Mouse (Mus musculus) limb, embryonic 12.5 days (tissue): ENCODE data around the gene Mterf1b. TPM values are rescaled to one million over a fixed set of nuclear protein-coding genes. Genes with fewer than 3 reads are reported as not detected.
"Not testable (repeated sequence)": the region's sequence is repeated elsewhere in the genome, so short reads cannot be mapped to it uniquely, and the experiment has no call there.

Experiments used
- ATAC-seq: fragments of 200-750 bp; cut with Nextera tagmentation; 2 replicates; pipeline ENCODE4 v1.8.0; 2017; ENCODE audit warnings: low read depth, moderate TSS enrichment; ENCODE audit not compliant: insufficient number of reproducible peaks, insufficient read depth, low FRiP score, low TSS enrichment
- H3K27ac ChIP-seq: fragments of 300-500 bp; sonication (generic); 2 replicates; pipeline ENCODE4 v1.5.1; 2016; ENCODE audit warnings: mild to moderate bottlenecking, moderate library complexity
- H3K27me3 ChIP-seq: fragments of 300-500 bp; sonication (generic); 2 replicates; pipeline ENCODE4 v1.6.1; 2016; ENCODE audit warnings: mild to moderate bottlenecking, moderate library complexity
- H3K36me3 ChIP-seq: fragments of 300-500 bp; sonication (generic); 2 replicates; pipeline ENCODE4 v1.6.1; 2016; ENCODE audit warnings: mild to moderate bottlenecking, moderate library complexity
- H3K4me1 ChIP-seq: fragments of 300-500 bp; sonication (generic); replicated peaks from 2 replicates; pipeline ENCODE4 v1.6.1; 2016
- H3K4me2 ChIP-seq: fragments of 300-500 bp; sonication (generic); 2 replicates; pipeline ENCODE4 v1.6.1; 2016; ENCODE audit warnings: mild to moderate bottlenecking, moderate library complexity
- H3K4me3 ChIP-seq: fragments of 300-500 bp; sonication (generic); replicated peaks from 2 replicates; pipeline ENCODE4 v1.5.1; 2016; ENCODE audit warnings: mild to moderate bottlenecking
- H3K9ac ChIP-seq: fragments of 300-500 bp; sonication (generic); replicated peaks from 2 replicates; pipeline ENCODE4 v1.6.1; 2016; ENCODE audit warnings: mild to moderate bottlenecking, moderate library complexity
- H3K9me3 ChIP-seq: fragments of 300-500 bp; sonication (generic); 2 replicates; pipeline ENCODE4 v1.6.1; 2016; ENCODE audit warnings: mild to moderate bottlenecking, moderate library complexity
- WGBS: fragments of 180-500 bp; shearing (Covaris S2); methylation state at CpG from one replicate; pipeline ENCODE4 v1.1.7; 2016; 5-methylcytosine and 5-hydroxymethylcytosine counted together
- polyA plus RNA-seq: library from polyadenylated mRNA; unstranded; fragments of >200 nt; fragmentation: Nextera tagmentation; extraction: Ambion mirVana; gene quantifications from 2 replicates; pipeline ENCODE4 v1.2.1, GENCODE M21; 2016

The Mterf1b gene
- polyA plus RNA-seq, 1 experiment from 2014 or later, result 3.2 TPM

- H3K4me1 ChIP-seq, result no peaks in the 10 kb centered on the region; the same call in 1 of the 2 replicates
- H3K27me3 ChIP-seq, result no peaks in the 10 kb centered on the region
- peaks cover 5% of the 10 kb centered on the region; the same call in 1 of the 2 replicates for H3K9me3 ChIP-seq
- no peak for ATAC-seq
- H3K27ac ChIP-seq, result no peak overlapping the region
- no peaks in the 10 kb centered on the region for H3K36me3 ChIP-seq
- H3K4me3 ChIP-seq, result no peak overlapping the region
- WGBS, result 73% methylated on average over 1 of the region's 1 CpGs
- H3K9ac ChIP-seq, result no peak overlapping the region
- no peak overlapping the region for H3K4me2 ChIP-seq
These were observed 2.0 kb downstream of the Mterf1b start for GRCm38 (mm10) chr5:4194166-4194565.

- no peak overlapping the region for H3K4me3 ChIP-seq
- no peak overlapping the region for H3K27ac ChIP-seq
- WGBS, result 53% methylated on average over 1 of the region's 1 CpGs
- no peaks in the 10 kb centered on the region for H3K27me3 ChIP-seq
- no peaks in the 10 kb centered on the region for H3K36me3 ChIP-seq
- H3K4me1 ChIP-seq, result no peaks in the 10 kb centered on the region; the same call in 1 of the 2 replicates
- H3K4me2 ChIP-seq, result no peak overlapping the region
- ATAC-seq, result no peak
- no peak overlapping the region for H3K9ac ChIP-seq
- peaks cover 9% of the 10 kb centered on the region; the same call in 1 of the 2 replicates for H3K9me3 ChIP-seq
These were observed 2.9 kb downstream of the Mterf1b start for GRCm38 (mm10) chr5:4195086-4195485.

- no peak overlapping the region for H3K9ac ChIP-seq
- no peak overlapping the region for H3K4me3 ChIP-seq
- H3K27ac ChIP-seq, result no peak overlapping the region
- H3K4me2 ChIP-seq, result no peak overlapping the region
- H3K27me3 ChIP-seq, result no peaks in the 10 kb centered on the region
- no peaks in the 10 kb centered on the region for H3K4me1 ChIP-seq
- H3K36me3 ChIP-seq, result no peaks in the 10 kb centered on the region
- H3K9me3 ChIP-seq, result 0 out of 2 replicates have a peak, but pooled peaks cover 6% of the 10 kb centered on the region
- no peak for ATAC-seq
These were observed 9.2 kb downstream of the Mterf1b start for GRCm38 (mm10) chr5:4201368-4201767.

- H3K4me2 ChIP-seq, H3K4me1 ChIP-seq, H3K27ac ChIP-seq, H3K9me3 ChIP-seq, H3K9ac ChIP-seq, H3K4me3 ChIP-seq, ATAC-seq, H3K36me3 ChIP-seq, H3K27me3 ChIP-seq: not testable (repeated sequence)
- 94% methylated on average over 19 of the region's 19 CpGs for WGBS
These were observed 10.2 kb downstream of the Mterf1b start for GRCm38 (mm10) chr5:4202276-4202810.

- ATAC-seq, H3K4me3 ChIP-seq, H3K27ac ChIP-seq, H3K9ac ChIP-seq, H3K4me1 ChIP-seq, H3K4me2 ChIP-seq, H3K27me3 ChIP-seq, H3K36me3 ChIP-seq, H3K9me3 ChIP-seq: not testable (repeated sequence)
- 96% methylated on average over 3 of the region's 3 CpGs for WGBS
These were observed 17.9 kb downstream of the Mterf1b start for GRCm38 (mm10) chr5:4210082-4210481.

- H3K27ac ChIP-seq, result 0 out of 2 replicates have a peak overlapping the region, but pooled peaks have one; percentile 14
- no peaks in the 10 kb centered on the region for H3K36me3 ChIP-seq
- no peak overlapping the region for H3K4me3 ChIP-seq
- peaks cover 6% of the 10 kb centered on the region; the same call in 1 of the 2 replicates for H3K4me1 ChIP-seq
- ATAC-seq, result peak; percentile 56; the same call in 1 of the 2 replicates
- H3K27me3 ChIP-seq, result no peaks in the 10 kb centered on the region
- no peaks in the 10 kb centered on the region for H3K9me3 ChIP-seq
- no peak overlapping the region for H3K9ac ChIP-seq
- H3K4me2 ChIP-seq, result no peak overlapping the region
- 50% methylated on average over 3 of the region's 3 CpGs for WGBS
These were observed 29.1 kb downstream of the Mterf1b start for GRCm38 (mm10) chr5:4221309-4221708.

- H3K27me3 ChIP-seq, result no peaks in the 10 kb centered on the region
- H3K4me1 ChIP-seq, result peaks cover 6% of the 10 kb centered on the region; the same call in 1 of the 2 replicates
- ATAC-seq, result no peak
- no peak overlapping the region for H3K27ac ChIP-seq
- no peak overlapping the region for H3K4me2 ChIP-seq
- WGBS, result 85% methylated on average over 6 of the region's 6 CpGs
- no peaks in the 10 kb centered on the region for H3K9me3 ChIP-seq
- H3K4me3 ChIP-seq, result no peak overlapping the region
- no peaks in the 10 kb centered on the region for H3K36me3 ChIP-seq
- no peak overlapping the region for H3K9ac ChIP-seq
These were observed 29.9 kb downstream of the Mterf1b start for GRCm38 (mm10) chr5:4221981-4222623.

- no peak overlapping the region for H3K9ac ChIP-seq
- no peaks in the 10 kb centered on the region for H3K27me3 ChIP-seq
- WGBS, result 73% methylated on average over 2 of the region's 2 CpGs
- no peak overlapping the region for H3K27ac ChIP-seq
- no peaks in the 10 kb centered on the region for H3K4me1 ChIP-seq
- no peak overlapping the region for H3K4me3 ChIP-seq
- no peak for ATAC-seq
- H3K4me2 ChIP-seq, result no peak overlapping the region
- no peaks in the 10 kb centered on the region for H3K36me3 ChIP-seq
- no peaks in the 10 kb centered on the region for H3K9me3 ChIP-seq
These were observed 40.0 kb downstream of the Mterf1b start for GRCm38 (mm10) chr5:4232163-4232562.

- Histone ChIP-seq H3K9me3 (no peaks in the 10 kb centered on the region), H3K27me3 (no peaks in the 10 kb centered on the region), H3K9ac (no peak overlapping the region), H3K4me3 (no peak overlapping the region), H3K4me2 (no peak overlapping the region), H3K36me3 (no peaks in the 10 kb centered on the region), H3K4me1 (no peaks in the 10 kb centered on the region), H3K27ac (no peak overlapping the region)
- ATAC-seq, result no peak
- 82% methylated on average over 2 of the region's 2 CpGs for WGBS
These were observed 42.3 kb downstream of the Mterf1b start for GRCm38 (mm10) chr5:4234505-4234904.

GRCm38 (mm10) chr5:4240120-4240519 is 48.0 kb downstream of the Mterf1b start:
- Histone ChIP-seq H3K4me2 (no peak overlapping the region), H3K9me3 (no peaks in the 10 kb centered on the region), H3K27ac (no peak overlapping the region), H3K36me3 (no peaks in the 10 kb centered on the region), H3K9ac (no peak overlapping the region), H3K4me1 (no peaks in the 10 kb centered on the region), H3K4me3 (no peak overlapping the region), H3K27me3 (no peaks in the 10 kb centered on the region)
- 47% methylated on average over 2 of the region's 2 CpGs for WGBS
- ATAC-seq, result no peak

- H3K9ac ChIP-seq, result no peak overlapping the region
- H3K27me3 ChIP-seq, result no peaks in the 10 kb centered on the region
- H3K36me3 ChIP-seq, result no peaks in the 10 kb centered on the region
- no peak overlapping the region for H3K4me2 ChIP-seq
- H3K4me3 ChIP-seq, result no peak overlapping the region
- no peak for ATAC-seq
- no peak overlapping the region for H3K27ac ChIP-seq
- no peaks in the 10 kb centered on the region; the same call in 1 of the 2 replicates for H3K4me1 ChIP-seq
- WGBS, result 81% methylated on average over 3 of the region's 3 CpGs
- H3K9me3 ChIP-seq, result no peaks in the 10 kb centered on the region
These were observed 52.8 kb downstream of the Mterf1b start for GRCm38 (mm10) chr5:4245004-4245403.

- Histone ChIP-seq H3K27ac (no peak overlapping the region), H3K9me3 (no peaks in the 10 kb centered on the region), H3K9ac (no peak overlapping the region), H3K27me3 (no peaks in the 10 kb centered on the region), H3K4me1 (no peaks in the 10 kb centered on the region; the same call in 1 of the 2 replicates), H3K4me3 (no peak overlapping the region), H3K4me2 (no peak overlapping the region), H3K36me3 (no peaks in the 10 kb centered on the region)
- ATAC-seq, result no peak
- 46% methylated on average over 2 of the region's 2 CpGs for WGBS
These were observed 53.9 kb downstream of the Mterf1b start for GRCm38 (mm10) chr5:4246095-4246494.
